Mouse (Mus musculus) telencephalon, adult 2 months (tissue): ENCODE measurements at regions not wholly inside any gene's neighbourhood (a gene's known extent, or its start where the extent isn't known, plus 50 kb on each side); places are given as distances from the start of the nearest gene placed in this dataset.

Source experiments
- DNase-seq: peaks from one replicate; pipeline ENCODE4 v3.0.0-alpha.2; 2011; ENCODE audit warnings: low read depth, low spot score

DNA sequence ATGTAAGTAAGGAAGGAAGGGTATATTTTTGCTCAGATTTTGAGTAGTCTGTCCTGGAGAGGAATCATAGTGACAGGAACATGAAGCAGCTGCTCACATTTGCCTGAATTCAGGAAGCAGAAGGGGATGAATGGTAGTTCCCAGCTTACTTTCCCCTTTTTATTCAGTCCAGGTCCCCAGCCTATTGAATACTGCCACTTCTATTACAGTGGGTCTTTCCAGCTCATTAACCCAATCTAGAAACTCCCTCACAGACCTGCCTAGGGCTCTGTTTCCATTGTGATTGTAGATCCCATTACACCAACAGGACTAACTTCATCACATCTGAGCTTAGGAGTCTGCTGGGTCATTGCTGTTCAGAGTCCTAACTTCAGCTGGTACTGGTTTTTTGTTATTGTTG, 872.3 kb downstream of the Cntnap5b start:
- DNase-seq = no peak

DNA sequence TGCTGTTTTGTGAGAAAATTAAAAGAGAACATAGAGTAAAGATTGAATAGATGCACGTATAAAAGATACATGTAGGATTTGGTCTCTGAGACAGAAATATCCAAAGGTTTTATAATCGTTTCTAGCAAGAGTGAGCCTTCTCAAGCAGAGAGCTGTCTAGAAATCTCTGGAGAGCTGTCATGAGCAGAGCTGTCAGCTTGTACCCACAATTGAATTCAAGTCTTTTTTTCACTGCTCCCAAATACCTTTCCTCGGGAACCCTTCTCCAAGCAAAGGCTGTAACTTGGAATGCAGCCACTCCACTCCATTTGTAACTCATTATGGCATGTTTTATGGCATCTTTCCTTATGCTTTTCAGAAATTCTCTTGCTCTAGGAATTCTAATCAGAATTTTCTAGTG, 888.3 kb downstream of the Cntnap5b start:
- DNase-seq = peak; percentile 4

GRCm38 (mm10) chr1:100706898-100707297, 934.3 kb downstream of the Cntnap5b start:
- DNase-seq = no peak
